Mouse (Mus musculus) liver, postnatal 0 days (tissue): ENCODE measurements at regions not wholly inside any gene's neighbourhood (a gene's known extent, or its start where the extent isn't known, plus 50 kb on each side); places are given as distances from the start of the nearest gene placed in this dataset.

Experiments used
- ATAC-seq: fragments of 200-750 bp; cut with Nextera tagmentation; 2 replicates; pipeline ENCODE4 v1.8.0; 2017; ENCODE audit warnings: mild to moderate bottlenecking, moderate library complexity
- DNase-seq: peaks from one replicate; pipeline ENCODE4 v3.0.0-alpha.2; 2016
- H3K27ac ChIP-seq: fragments of 300-500 bp; sonication (generic); 2 replicates; pipeline ENCODE4 v1.5.1; 2014; ENCODE audit warnings: antibody characterized with exemption, moderate library complexity, mild to moderate bottlenecking, low read depth
- H3K27me3 ChIP-seq: fragments of 300-500 bp; sonication (generic); 2 replicates; pipeline ENCODE4 v1.6.1; 2014; ENCODE audit warnings: low read length, control low read depth, mixed read lengths; ENCODE audit not compliant: insufficient read depth
- H3K36me3 ChIP-seq: fragments of 300-500 bp; sonication (generic); replicated peaks from 2 replicates; pipeline ENCODE4 v1.6.1; 2014; ENCODE audit warnings: mild to moderate bottlenecking, control low read depth, low read length, moderate library complexity, mixed read lengths; ENCODE audit not compliant: insufficient read depth
- H3K4me1 ChIP-seq: fragments of 300-500 bp; sonication (generic); 2 replicates; pipeline ENCODE4 v1.6.1; 2014; ENCODE audit warnings: antibody characterized with exemption, mild to moderate bottlenecking, control low read depth; ENCODE audit not compliant: insufficient read depth
- H3K4me2 ChIP-seq: fragments of 300-500 bp; sonication (generic); 2 replicates; pipeline ENCODE4 v1.6.1; 2014; ENCODE audit warnings: low read depth, mild to moderate bottlenecking, low read length, moderate library complexity, mixed read lengths
- H3K4me3 ChIP-seq: fragments of 300-500 bp; sonication (generic); 2 replicates; pipeline ENCODE4 v1.5.1; 2014; ENCODE audit warnings: low read depth, low read length
- H3K9ac ChIP-seq: fragments of 300-500 bp; sonication (generic); replicated peaks from 2 replicates; pipeline ENCODE4 v1.6.1; 2014; ENCODE audit warnings: mild to moderate bottlenecking, moderate library complexity
- H3K9me3 ChIP-seq: fragments of 300-500 bp; sonication (generic); 2 replicates; pipeline ENCODE4 v1.6.1; 2016; ENCODE audit warnings: mild to moderate bottlenecking, control low read depth, low read length, mixed read lengths
- CTCF ChIP-seq: sonication (generic); IDR thresholded peaks from 2 replicates; pipeline ENCODE4 v1.5.1; 2016; ENCODE audit warnings: antibody characterized with exemption, low read depth
- EP300 ChIP-seq: IDR thresholded peaks from 2 replicates; pipeline ENCODE4 v1.6.1; 2016; ENCODE audit warnings: antibody characterized with exemption, low read depth, mild to moderate bottlenecking
- WGBS: fragments of 180-500 bp; shearing (Covaris S2); extraction: QIAGEN DNeasy Blood & Tissue Kit; methylation state at CpG from one replicate; pipeline ENCODE4 v1.1.7; 2014; ENCODE audit not compliant: insufficient replicate concordance; 5-methylcytosine and 5-hydroxymethylcytosine counted together

DNA sequence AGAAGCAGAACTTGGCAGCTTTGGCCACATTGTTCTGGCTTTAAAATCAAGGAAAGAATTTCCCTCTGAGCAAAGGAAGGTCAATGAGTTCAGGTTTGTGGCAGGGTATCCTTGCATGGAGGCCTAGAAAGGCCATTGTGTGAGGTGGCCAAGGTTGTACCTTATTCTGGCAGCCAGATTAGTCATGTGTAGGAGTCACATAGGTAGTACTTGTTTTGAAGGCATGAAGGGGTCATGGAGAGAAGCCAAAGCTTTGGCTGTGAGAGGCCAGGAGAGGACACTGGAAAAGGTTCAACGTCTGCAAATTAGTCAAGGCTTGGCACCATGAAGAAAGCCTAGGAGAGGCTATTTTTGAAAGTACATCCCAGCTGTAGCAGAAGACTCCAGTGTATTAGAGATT is 3949.5 kb downstream of the 9330182O14Rik start:
- Histone ChIP-seq H3K9ac (no peak overlapping the region), H3K27ac (no peak overlapping the region), H3K9me3 (no peaks in the 10 kb centered on the region), H3K4me1 (no peaks in the 10 kb centered on the region), H3K36me3 (no peaks in the 10 kb centered on the region), H3K27me3 (no peaks in the 10 kb centered on the region), H3K4me2 (no peak overlapping the region), H3K4me3 (no peak overlapping the region)
- ATAC-seq, result no peak
- DNase-seq, result no peak
- WGBS, result 50% methylated on average over 1 of the region's 1 CpGs
- TF ChIP-seq EP300 (no peak), CTCF (no peak)

DNA sequence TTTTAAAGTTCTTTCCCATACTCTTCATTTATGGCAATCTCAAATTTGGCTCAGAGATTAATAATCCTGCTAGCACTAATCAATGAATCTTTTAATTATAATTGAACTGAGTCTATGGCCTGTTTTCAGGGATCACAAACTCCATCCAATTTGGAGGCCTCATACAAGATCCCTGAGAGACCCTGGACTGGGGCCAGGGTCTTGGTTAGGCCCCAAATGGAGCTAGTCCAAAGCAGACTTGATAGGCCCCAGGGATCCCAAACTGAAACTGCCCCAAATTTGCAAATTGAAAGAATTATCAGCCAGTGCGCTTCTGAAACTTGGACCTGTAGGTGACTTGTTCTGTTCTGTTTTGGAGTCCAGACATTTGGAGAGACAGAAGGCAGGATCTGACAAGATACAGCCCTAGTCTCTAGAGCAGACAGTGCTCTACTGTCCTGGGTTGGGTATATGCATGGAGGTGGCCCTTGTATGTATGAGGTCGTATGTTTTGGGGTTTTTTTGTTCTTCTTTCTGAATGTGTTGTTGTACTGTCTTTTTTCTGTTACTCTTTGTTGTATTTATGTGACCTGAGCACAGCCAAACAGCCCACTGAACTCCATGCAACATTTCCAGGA is 3978.3 kb downstream of the 9330182O14Rik start:
- Histone ChIP-seq H3K27me3 (no peaks in the 10 kb centered on the region), H3K9ac (no peak overlapping the region), H3K4me2 (no peak overlapping the region), H3K36me3 (no peaks in the 10 kb centered on the region), H3K27ac (no peak overlapping the region), H3K4me3 (no peak overlapping the region), H3K4me1 (no peaks in the 10 kb centered on the region), H3K9me3 (no peaks in the 10 kb centered on the region)
- ATAC-seq (no peak), DNase-seq (no peak)
- WGBS, result 69% methylated on average over 2 of the region's 2 CpGs
- TF ChIP-seq EP300 (no peak), CTCF (no peak)

DNA sequence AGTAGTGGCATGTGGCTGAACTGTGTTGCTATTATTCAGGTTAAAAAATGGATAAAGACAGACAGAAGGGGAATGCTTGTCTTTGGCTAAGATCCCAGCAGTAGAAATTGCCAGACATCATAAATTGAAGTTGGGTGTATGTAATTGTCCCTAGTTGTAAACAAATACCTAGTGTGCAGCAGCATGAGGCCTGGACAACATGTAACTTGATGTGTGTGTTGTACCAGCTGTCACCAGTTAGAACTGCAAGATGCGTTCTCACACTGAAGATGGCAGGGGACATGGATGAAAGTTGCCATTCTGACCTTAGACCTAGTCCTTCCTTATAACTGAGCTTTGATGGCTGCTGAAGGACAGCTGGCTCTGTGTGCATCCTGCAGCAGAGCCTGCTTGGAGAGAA is 4000.0 kb downstream of the 9330182O14Rik start:
- H3K9me3 ChIP-seq, result no peaks in the 10 kb centered on the region
- 77% methylated on average over 1 of the region's 1 CpGs for WGBS
- ATAC-seq, result no peak
- no peak for DNase-seq
- H3K4me2 ChIP-seq, result no peak overlapping the region
- H3K4me3 ChIP-seq, result no peak overlapping the region
- no peaks in the 10 kb centered on the region for H3K27me3 ChIP-seq
- no peak overlapping the region for H3K27ac ChIP-seq
- no peak overlapping the region for H3K9ac ChIP-seq
- TF ChIP-seq CTCF (no peak), EP300 (no peak)
- H3K36me3 ChIP-seq, result no peaks in the 10 kb centered on the region
- no peaks in the 10 kb centered on the region for H3K4me1 ChIP-seq
